Mouse (Mus musculus): ENCODE measurements around the gene Dnajb8. TPM values are rescaled to one million over a fixed set of nuclear protein-coding genes. Genes with fewer than 3 reads are reported as not detected.

Dnajb8 gene
- polyA plus RNA-seq, 1 experiment = not detected

DNA sequence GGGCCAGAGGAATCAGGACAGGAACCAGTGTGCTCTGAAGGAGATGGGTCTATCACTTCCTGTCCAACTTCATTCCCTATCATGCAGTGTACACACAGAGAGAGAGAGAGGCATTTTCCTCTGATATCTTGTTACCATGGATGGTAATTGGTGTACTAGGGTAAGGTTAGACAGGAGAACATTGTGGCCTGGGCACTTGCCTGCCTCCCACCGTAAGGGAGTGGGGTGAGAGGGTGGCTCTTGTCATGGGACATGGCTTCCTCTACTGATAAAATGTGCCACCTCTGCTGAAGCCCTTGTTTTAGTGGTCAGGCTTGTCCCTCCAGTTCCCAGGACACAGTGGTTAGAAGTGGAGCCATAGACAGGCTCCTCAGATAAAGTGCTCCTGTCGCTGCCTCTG, 45.9 kb downstream of the Dnajb8 start:
- TF ChIP-seq POLR2A (IDR thresholded peaks at IDR 0.05; ENCODE audit: low read depth, low read length) (no peak), CTCF (IDR thresholded peaks at IDR 0.05; ENCODE audit: borderline replicate concordance, insufficient read depth, low read length) (no peak)
- Histone ChIP-seq H3K27ac (ENCODE audit: insufficient read depth, low read length) (no peak overlapping the region), H3K4me1 (ENCODE audit: control insufficient read depth, insufficient read depth, low read length) (no peaks in the 10 kb centered on the region), H3K4me3 (ENCODE audit: insufficient read depth, low read length) (no peak overlapping the region)

GRCm38 (mm10) chr6:88274623-88275022, 52.6 kb downstream of the Dnajb8 start:
- no peak overlapping the region for H3K4me3 ChIP-seq (ENCODE audit: insufficient read depth, low read length)
- TF ChIP-seq CTCF (IDR thresholded peaks at IDR 0.05; ENCODE audit: borderline replicate concordance, insufficient read depth, low read length) (no peak), POLR2A (IDR thresholded peaks at IDR 0.05; ENCODE audit: low read depth, low read length) (no peak)
- H3K27ac ChIP-seq (ENCODE audit: insufficient read depth, low read length) = no peak overlapping the region
- no peaks in the 10 kb centered on the region for H3K4me1 ChIP-seq (ENCODE audit: control insufficient read depth, insufficient read depth, low read length)

DNA sequence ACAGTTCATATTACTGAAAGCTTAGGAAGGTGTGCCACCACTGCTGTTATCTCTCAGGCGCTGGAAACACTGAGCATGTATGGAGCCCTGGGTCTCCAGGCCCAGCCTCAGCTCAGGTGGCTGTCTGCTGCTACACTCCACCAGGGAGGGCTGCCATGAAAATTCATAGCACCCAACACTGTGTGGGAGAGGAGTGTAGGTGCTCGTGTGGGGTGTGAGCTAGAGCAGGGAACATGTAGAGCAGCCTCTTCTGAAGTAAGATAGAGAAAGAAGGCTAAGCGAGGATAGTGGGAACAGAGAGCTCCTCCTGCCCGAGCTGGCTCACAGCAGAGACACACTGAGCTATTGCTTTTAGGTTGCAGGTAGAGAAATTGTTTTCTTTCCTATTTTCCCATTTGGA, 54.2 kb downstream of the Dnajb8 start:
- TF ChIP-seq POLR2A (IDR thresholded peaks at IDR 0.05; ENCODE audit: low read depth, low read length) = no peak
- TF ChIP-seq CTCF (IDR thresholded peaks at IDR 0.05; ENCODE audit: borderline replicate concordance, insufficient read depth, low read length) = no peak
- H3K4me1 ChIP-seq (ENCODE audit: control insufficient read depth, insufficient read depth, low read length) = no peaks in the 10 kb centered on the region
- no peak overlapping the region for H3K27ac ChIP-seq (ENCODE audit: insufficient read depth, low read length)
- H3K4me3 ChIP-seq (ENCODE audit: insufficient read depth, low read length) = no peak overlapping the region

DNA sequence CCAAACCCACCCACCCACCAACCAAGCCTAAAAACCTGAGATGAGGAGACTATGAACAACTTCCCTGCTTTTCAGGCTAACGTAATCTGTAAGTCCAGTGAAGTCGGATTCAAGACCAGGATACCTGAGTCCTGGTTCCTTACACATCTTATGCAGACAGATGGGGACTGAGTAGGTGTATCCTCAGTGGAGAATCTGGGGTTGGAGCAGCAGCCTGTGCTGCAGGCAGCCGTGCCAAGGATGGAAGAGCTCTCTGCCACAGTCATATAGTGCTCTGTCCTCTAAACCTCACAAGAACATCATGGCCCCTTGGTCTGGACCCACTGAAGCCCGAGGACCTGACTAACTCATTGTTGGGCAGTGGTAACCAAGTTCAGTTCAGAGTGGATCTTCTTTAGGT, 55.2 kb downstream of the Dnajb8 start:
- no peaks in the 10 kb centered on the region for H3K4me1 ChIP-seq (ENCODE audit: control insufficient read depth, insufficient read depth, low read length)
- no peak overlapping the region for H3K27ac ChIP-seq (ENCODE audit: insufficient read depth, low read length)
- H3K4me3 ChIP-seq (ENCODE audit: insufficient read depth, low read length) = no peak overlapping the region
- TF ChIP-seq CTCF (IDR thresholded peaks at IDR 0.05; ENCODE audit: borderline replicate concordance, insufficient read depth, low read length) (no peak), POLR2A (IDR thresholded peaks at IDR 0.05; ENCODE audit: low read depth, low read length) (no peak)

DNA sequence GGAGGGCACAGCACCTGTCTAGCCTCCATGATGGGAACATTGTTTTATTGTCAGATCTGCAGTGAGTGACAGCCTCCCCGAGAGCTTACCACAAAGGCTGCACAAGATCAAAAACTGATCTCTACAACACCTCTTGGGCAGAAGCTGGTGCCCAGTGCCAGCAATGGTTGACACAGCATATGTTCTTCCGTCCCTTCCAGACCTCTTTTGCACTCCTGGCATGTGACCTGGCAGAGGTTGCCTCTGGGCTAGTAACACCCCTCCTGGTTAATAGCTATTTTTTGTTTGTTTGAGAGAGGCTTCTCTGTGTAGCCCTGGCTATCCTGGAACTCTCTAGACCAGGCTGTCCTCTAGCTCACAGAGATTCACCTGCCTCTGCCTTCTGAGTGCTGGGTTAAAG, 56.1 kb downstream of the Dnajb8 start:
- Histone ChIP-seq H3K4me3 (ENCODE audit: insufficient read depth, low read length) (no peak overlapping the region), H3K27ac (ENCODE audit: insufficient read depth, low read length) (no peak overlapping the region), H3K4me1 (ENCODE audit: control insufficient read depth, insufficient read depth, low read length) (no peaks in the 10 kb centered on the region)
- TF ChIP-seq CTCF (IDR thresholded peaks at IDR 0.05; ENCODE audit: borderline replicate concordance, insufficient read depth, low read length) = no peak
- no peak for TF ChIP-seq POLR2A (IDR thresholded peaks at IDR 0.05; ENCODE audit: low read depth, low read length)

- TF ChIP-seq CTCF (IDR thresholded peaks at IDR 0.05; ENCODE audit: borderline replicate concordance, insufficient read depth, low read length) (no peak), POLR2A (IDR thresholded peaks at IDR 0.05; ENCODE audit: low read depth, low read length) (no peak)
- no peak overlapping the region for H3K4me3 ChIP-seq (ENCODE audit: insufficient read depth, low read length)
- H3K4me1 ChIP-seq (ENCODE audit: control insufficient read depth, insufficient read depth, low read length) = no peaks in the 10 kb centered on the region
- no peak overlapping the region for H3K27ac ChIP-seq (ENCODE audit: insufficient read depth, low read length)
These were observed 68.2 kb downstream of the Dnajb8 start for GRCm38 (mm10) chr6:88290129-88290766.

DNA sequence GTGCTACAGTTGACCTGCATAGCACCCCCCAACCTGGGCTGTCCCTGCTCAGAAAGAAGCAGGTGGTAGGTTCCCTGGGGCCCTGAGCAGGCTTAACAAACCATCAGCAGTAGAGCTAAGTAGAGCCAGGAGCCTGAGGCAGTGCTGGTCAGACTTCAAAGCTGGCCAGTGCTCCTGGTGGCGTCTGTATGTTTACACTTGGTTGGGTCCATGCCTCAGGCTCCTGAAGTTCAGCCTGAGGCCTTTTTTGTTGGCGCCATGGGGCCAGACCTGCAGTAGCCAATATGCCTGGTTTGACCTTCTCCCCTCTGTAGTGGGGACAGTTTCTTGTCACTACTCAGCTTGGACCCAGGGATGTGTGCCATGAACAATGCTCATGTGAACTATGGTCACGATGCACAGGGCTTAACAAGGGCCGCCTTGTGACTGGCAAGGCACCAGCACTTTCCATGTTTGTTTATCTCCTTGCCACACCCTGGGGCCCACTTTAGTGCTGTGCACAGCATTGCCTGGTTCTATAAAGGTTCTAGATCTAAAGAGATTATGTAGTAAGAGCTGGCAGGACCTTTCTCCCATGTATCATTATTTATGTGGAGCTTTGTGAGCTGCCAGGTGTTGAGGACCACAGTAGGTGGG, 70.3 kb downstream of the Dnajb8 start:
- no peaks in the 10 kb centered on the region for H3K4me1 ChIP-seq (ENCODE audit: control insufficient read depth, insufficient read depth, low read length)
- TF ChIP-seq POLR2A (IDR thresholded peaks at IDR 0.05; ENCODE audit: low read depth, low read length) = no peak

DNA sequence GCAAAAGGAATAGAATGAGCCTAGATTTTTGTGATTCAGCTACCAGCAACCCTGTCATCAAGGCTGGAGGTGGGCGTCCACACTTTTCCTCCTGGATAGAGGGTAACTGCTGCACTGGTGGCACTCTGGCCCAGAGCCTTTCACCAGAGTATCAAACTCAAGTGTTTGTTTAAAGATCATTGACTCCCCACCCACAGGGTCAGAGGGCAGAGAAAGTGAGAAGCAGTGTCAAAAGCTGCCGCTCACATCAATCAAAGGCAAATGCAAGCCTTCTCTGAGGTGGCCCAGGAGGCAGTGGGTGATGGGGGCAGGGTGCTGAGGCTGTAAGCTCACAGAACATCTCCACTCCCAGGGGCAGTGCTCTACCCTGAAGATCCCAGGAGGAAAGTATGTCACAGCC, 77.4 kb downstream of the Dnajb8 start:
- H3K4me1 ChIP-seq (ENCODE audit: control insufficient read depth, insufficient read depth, low read length) = no peaks in the 10 kb centered on the region
- H3K4me3 ChIP-seq (ENCODE audit: insufficient read depth, low read length) = no peak overlapping the region
- TF ChIP-seq POLR2A (IDR thresholded peaks at IDR 0.05; ENCODE audit: low read depth, low read length) (no peak), CTCF (IDR thresholded peaks at IDR 0.05; ENCODE audit: borderline replicate concordance, insufficient read depth, low read length) (no peak)
- H3K27ac ChIP-seq (ENCODE audit: insufficient read depth, low read length) = no peak overlapping the region

More for the DNA sequence above, 70.3 kb downstream of the Dnajb8 start:
- Histone ChIP-seq H3K27ac (ENCODE audit: insufficient read depth, low read length) (no peak overlapping the region), H3K4me3 (ENCODE audit: insufficient read depth, low read length) (no peak overlapping the region)

DNA sequence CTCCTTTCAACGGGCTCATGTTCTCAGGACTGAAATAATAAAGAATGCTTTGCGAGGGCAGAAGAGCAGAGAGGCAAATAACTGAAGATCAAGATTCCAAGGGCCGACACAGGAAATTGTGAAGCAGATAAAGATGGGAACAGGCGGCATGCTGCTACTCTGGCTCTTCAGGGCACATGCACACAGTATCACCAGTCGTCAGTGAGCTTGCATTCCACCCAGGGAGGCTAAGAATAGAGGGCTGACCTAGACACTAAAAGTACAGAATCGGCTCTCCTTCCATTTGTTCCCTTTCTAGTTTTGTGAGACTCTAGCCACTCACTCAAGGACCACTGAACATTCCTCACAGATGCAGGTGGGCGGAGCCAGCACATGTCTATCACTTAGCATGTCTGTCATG, 79.2 kb downstream of the Dnajb8 start:
- Histone ChIP-seq H3K4me3 (ENCODE audit: insufficient read depth, low read length) (no peak overlapping the region), H3K27ac (ENCODE audit: insufficient read depth, low read length) (no peak overlapping the region), H3K4me1 (ENCODE audit: control insufficient read depth, insufficient read depth, low read length) (no peaks in the 10 kb centered on the region)
- no peak for TF ChIP-seq POLR2A (IDR thresholded peaks at IDR 0.05; ENCODE audit: low read depth, low read length)
- TF ChIP-seq CTCF (IDR thresholded peaks at IDR 0.05; ENCODE audit: borderline replicate concordance, insufficient read depth, low read length) = no peak

Other genes starting within 250 kb of the Dnajb8 start
- 11.4 and 17.0 TPM in 2 replicates for gene H1fx, start 240.6 kb upstream of the Dnajb8 start, polyA plus RNA-seq (2011; ENCODE audit: insufficient read length, low read depth, missing spikeins)
- 255 and 279 TPM in 2 replicates for gene Rab7, start 177.0 kb upstream of the Dnajb8 start, polyA plus RNA-seq (2011; ENCODE audit: insufficient read length, low read depth, missing spikeins)
- 336 and 384 TPM in 2 replicates for gene Rpn1, start 137.8 kb upstream of the Dnajb8 start, polyA plus RNA-seq (2011; ENCODE audit: insufficient read length, low read depth, missing spikeins)
- gene Gata2, start 28.4 kb upstream of the Dnajb8 start, polyA plus RNA-seq (2011; ENCODE audit: insufficient read length, low read depth, missing spikeins) = 6.4 and 10.9 TPM in 2 replicates
- gene Eefsec, start 224.3 kb downstream of the Dnajb8 start, polyA plus RNA-seq (2011; ENCODE audit: insufficient read length, low read depth, missing spikeins) = 11.0 and 13.8 TPM in 2 replicates
- 44.4 and 46.0 TPM in 2 replicates for gene Ruvbl1, start 243.1 kb downstream of the Dnajb8 start, polyA plus RNA-seq (2011; ENCODE audit: insufficient read length, low read depth, missing spikeins)